Mouse (Mus musculus) C2C12 (cell line): ENCODE data around the gene Ift122.

ENCODE experiments used
- CEBPB ChIP-seq: IDR thresholded peaks from one replicate; pipeline ENCODE4 v1.6.1; 2011; ENCODE audit warnings: low read depth, mild to moderate bottlenecking, control low read depth, moderate library complexity
- CTCF ChIP-seq: IDR thresholded peaks from one replicate; pipeline ENCODE4 v1.5.1; 2011; ENCODE audit not compliant: control insufficient read depth, insufficient read depth, insufficient read length

DNA sequence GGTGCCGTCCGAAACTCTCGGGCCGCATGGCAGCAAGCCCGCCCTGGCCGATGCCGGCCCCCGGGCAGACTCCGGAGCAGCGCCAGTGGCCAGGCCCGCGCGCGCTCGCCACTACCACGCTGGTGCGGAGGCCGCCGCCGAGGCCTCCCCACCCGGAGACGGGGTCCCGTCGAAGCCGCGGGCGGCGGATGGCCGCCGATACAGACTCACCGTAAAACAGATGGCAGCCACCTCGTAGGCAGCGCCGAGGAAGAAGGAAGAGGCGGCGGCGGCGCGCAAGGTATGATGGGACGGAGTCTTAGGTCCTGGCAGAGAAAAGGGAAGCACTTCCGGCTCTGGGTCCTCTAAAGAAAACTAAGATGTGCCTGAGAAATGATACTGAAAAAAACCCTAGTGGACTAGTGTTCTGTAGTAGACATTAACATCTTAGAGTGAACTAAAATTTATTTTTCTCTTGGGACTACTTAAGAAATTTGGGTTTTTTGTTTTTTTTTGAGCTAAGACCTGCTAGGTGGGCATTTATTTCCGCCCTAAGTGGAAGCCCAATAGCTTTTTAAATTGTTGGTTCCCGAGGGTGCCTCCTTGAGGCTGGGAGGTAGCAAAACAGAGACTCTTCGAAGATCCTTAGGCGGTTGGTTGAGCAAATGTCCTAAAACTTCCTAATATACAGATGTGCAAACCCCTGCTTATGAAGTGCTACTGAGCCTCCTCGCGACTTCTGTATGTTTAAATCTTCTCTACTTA lies 44.6 kb upstream of the Ift122 start, which contains the start of gene Rpl32:
- TF ChIP-seq CTCF (no peak), CEBPB (no peak)
